Mouse (Mus musculus) bone marrow macrophage, adult 2 months (primary cell): ENCODE measurements around the gene Fkbp8.

ENCODE experiments used
- CTCF ChIP-seq: IDR thresholded peaks from 2 replicates; pipeline ENCODE4 v1.5.1; 2012; ENCODE audit warnings: low read depth, mild to moderate bottlenecking, low read length, moderate library complexity
- POLR2A ChIP-seq: IDR thresholded peaks from 2 replicates; pipeline ENCODE4 v1.6.1; 2012; ENCODE audit warnings: mild to moderate bottlenecking, low read depth, low read length, borderline replicate concordance

DNA sequence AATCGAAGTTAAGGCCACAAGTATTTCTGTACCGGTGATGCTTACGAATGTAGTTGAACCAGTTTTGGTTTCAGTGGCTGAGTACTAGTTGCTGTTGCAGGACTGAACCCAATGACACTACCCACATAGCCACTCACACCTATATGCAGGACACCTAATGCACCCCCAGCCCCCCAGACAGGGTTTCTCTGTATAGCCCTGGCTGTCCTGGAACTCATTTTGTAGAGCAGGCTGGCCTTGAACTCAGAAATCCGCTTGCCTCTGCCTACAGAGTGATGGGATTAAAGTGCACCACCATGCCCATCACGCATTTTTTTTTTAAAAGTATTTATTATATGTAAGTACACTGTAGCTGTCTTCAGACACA lies 20.5 kb upstream of the Fkbp8 start:
- TF ChIP-seq CTCF (no peak), POLR2A (no peak)
